Mouse (Mus musculus): ENCODE data around the gene Cmss1. TPM values are rescaled to one million over a fixed set of nuclear protein-coding genes. Genes with fewer than 3 reads are reported as not detected.

Cmss1 gene
- polyA plus RNA-seq, 1 experiment from 2014 or later: 50.4 TPM

- Histone ChIP-seq H3K4me3 (ENCODE audit: low read depth, low read length) (no peak overlapping the region), H3K4me1 (ENCODE audit: control insufficient read depth, insufficient read depth, low read length) (peaks cover 29% of the 10 kb centered on the region), H3K9ac (replicated peaks; ENCODE audit: low read depth, low read length) (no peak overlapping the region), H3K36me3 (ENCODE audit: control insufficient read depth, insufficient read depth, low read length) (no peaks in the 10 kb centered on the region), H3K9me3 (ENCODE audit: control insufficient read depth, low read depth, low read length) (no peaks in the 10 kb centered on the region), H3K27ac (ENCODE audit: low read length) (peak overlapping the region; percentile 17; the same call in 1 of the 2 replicates), H3K4me2 (replicated peaks; ENCODE audit: low read depth, low read length) (no peak overlapping the region), H3K27me3 (ENCODE audit: control insufficient read depth, insufficient read depth, low read length) (no peaks in the 10 kb centered on the region)
- WGBS: 54% methylated on average over 7 of the region's 7 CpGs
- ATAC-seq (ENCODE audit: insufficient number of reproducible peaks, insufficient read depth, low FRiP score, low read depth): no peak
These were observed 184.8 kb downstream of the Cmss1 start for GRCm38 (mm10) chr16:57421680-57422417.

GRCm38 (mm10) chr16:57420773-57421556 lies 185.7 kb downstream of the Cmss1 start:
- H3K27ac ChIP-seq (ENCODE audit: low read length): peak overlapping the region; percentile 64; the same call in 1 of the 2 replicates
- no peak for ATAC-seq (ENCODE audit: insufficient number of reproducible peaks, insufficient read depth, low FRiP score, low read depth)
- H3K4me1 ChIP-seq (ENCODE audit: control insufficient read depth, insufficient read depth, low read length): peaks cover 25% of the 10 kb centered on the region
- H3K4me3 ChIP-seq (ENCODE audit: low read depth, low read length): no peak overlapping the region
- no peak overlapping the region for H3K4me2 ChIP-seq (replicated peaks; ENCODE audit: low read depth, low read length)
- no peaks in the 10 kb centered on the region for H3K27me3 ChIP-seq (ENCODE audit: control insufficient read depth, insufficient read depth, low read length)
- H3K36me3 ChIP-seq (ENCODE audit: control insufficient read depth, insufficient read depth, low read length): no peaks in the 10 kb centered on the region
- H3K9ac ChIP-seq (replicated peaks; ENCODE audit: low read depth, low read length): no peak overlapping the region
- H3K9me3 ChIP-seq (ENCODE audit: control insufficient read depth, low read depth, low read length): no peaks in the 10 kb centered on the region
- 11% methylated on average over 8 of the region's 8 CpGs for WGBS

GRCm38 (mm10) chr16:57419881-57420280 lies 186.8 kb downstream of the Cmss1 start:
- H3K4me2 ChIP-seq (replicated peaks; ENCODE audit: low read depth, low read length): no peak overlapping the region
- 81% methylated on average over 5 of the region's 5 CpGs for WGBS
- H3K4me3 ChIP-seq (ENCODE audit: low read depth, low read length): no peak overlapping the region
- no peak overlapping the region for H3K9ac ChIP-seq (replicated peaks; ENCODE audit: low read depth, low read length)
- H3K27me3 ChIP-seq (ENCODE audit: control insufficient read depth, insufficient read depth, low read length): no peaks in the 10 kb centered on the region
- ATAC-seq (ENCODE audit: insufficient number of reproducible peaks, insufficient read depth, low FRiP score, low read depth): no peak
- H3K27ac ChIP-seq (ENCODE audit: low read length): no peak overlapping the region
- peaks cover 21% of the 10 kb centered on the region for H3K4me1 ChIP-seq (ENCODE audit: control insufficient read depth, insufficient read depth, low read length)
- H3K36me3 ChIP-seq (ENCODE audit: control insufficient read depth, insufficient read depth, low read length): no peaks in the 10 kb centered on the region
- H3K9me3 ChIP-seq (ENCODE audit: control insufficient read depth, low read depth, low read length): no peaks in the 10 kb centered on the region

- H3K36me3 ChIP-seq (ENCODE audit: control insufficient read depth, insufficient read depth, low read length): no peaks in the 10 kb centered on the region
- H3K27me3 ChIP-seq (ENCODE audit: control insufficient read depth, insufficient read depth, low read length): no peaks in the 10 kb centered on the region
- ATAC-seq (ENCODE audit: insufficient number of reproducible peaks, insufficient read depth, low FRiP score, low read depth): no peak
- H3K4me2 ChIP-seq (replicated peaks; ENCODE audit: low read depth, low read length): no peak overlapping the region
- H3K27ac ChIP-seq (ENCODE audit: low read length): no peak overlapping the region
- 60% methylated on average over 5 of the region's 5 CpGs for WGBS
- H3K4me1 ChIP-seq (ENCODE audit: control insufficient read depth, insufficient read depth, low read length): peaks cover 21% of the 10 kb centered on the region
- H3K4me3 ChIP-seq (ENCODE audit: low read depth, low read length): no peak overlapping the region
- H3K9ac ChIP-seq (replicated peaks; ENCODE audit: low read depth, low read length): no peak overlapping the region
- H3K9me3 ChIP-seq (ENCODE audit: control insufficient read depth, low read depth, low read length): no peaks in the 10 kb centered on the region
These were observed 187.3 kb downstream of the Cmss1 start for GRCm38 (mm10) chr16:57419332-57419731.

GRCm38 (mm10) chr16:57417955-57418354 lies 188.7 kb downstream of the Cmss1 start:
- H3K27ac ChIP-seq (ENCODE audit: low read length): no peak overlapping the region
- H3K27me3 ChIP-seq (ENCODE audit: control insufficient read depth, insufficient read depth, low read length): no peaks in the 10 kb centered on the region
- ATAC-seq (ENCODE audit: insufficient number of reproducible peaks, insufficient read depth, low FRiP score, low read depth): no peak
- H3K4me1 ChIP-seq (ENCODE audit: control insufficient read depth, insufficient read depth, low read length): peaks cover 17% of the 10 kb centered on the region
- H3K9me3 ChIP-seq (ENCODE audit: control insufficient read depth, low read depth, low read length): no peaks in the 10 kb centered on the region
- H3K36me3 ChIP-seq (ENCODE audit: control insufficient read depth, insufficient read depth, low read length): no peaks in the 10 kb centered on the region
- WGBS: 52% methylated on average over 1 of the region's 1 CpGs
- no peak overlapping the region for H3K4me3 ChIP-seq (ENCODE audit: low read depth, low read length)
- no peak overlapping the region for H3K4me2 ChIP-seq (replicated peaks; ENCODE audit: low read depth, low read length)
- H3K9ac ChIP-seq (replicated peaks; ENCODE audit: low read depth, low read length): no peak overlapping the region

DNA sequence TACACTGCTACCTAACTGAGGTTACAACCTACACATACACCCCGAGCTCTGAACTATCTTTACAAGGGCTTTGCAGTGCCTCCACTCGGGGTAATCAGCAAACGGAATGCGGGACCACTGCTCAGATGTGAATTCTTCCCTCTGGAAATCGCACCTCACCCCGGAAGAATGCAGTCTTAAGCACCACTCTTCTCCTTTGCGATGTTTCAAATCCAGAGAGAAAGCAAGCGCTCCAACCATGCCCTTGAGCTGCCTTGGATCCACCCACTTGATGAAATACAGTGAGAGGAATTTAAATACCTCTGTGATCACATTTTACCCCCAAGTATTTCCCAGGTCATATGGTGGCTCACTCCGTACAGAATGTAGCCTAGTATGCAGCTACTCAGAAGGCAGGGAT lies 189.6 kb downstream of the Cmss1 start:
- WGBS: 70% methylated on average over 9 of the region's 9 CpGs
- ATAC-seq (ENCODE audit: insufficient number of reproducible peaks, insufficient read depth, low FRiP score, low read depth): no peak

DNA sequence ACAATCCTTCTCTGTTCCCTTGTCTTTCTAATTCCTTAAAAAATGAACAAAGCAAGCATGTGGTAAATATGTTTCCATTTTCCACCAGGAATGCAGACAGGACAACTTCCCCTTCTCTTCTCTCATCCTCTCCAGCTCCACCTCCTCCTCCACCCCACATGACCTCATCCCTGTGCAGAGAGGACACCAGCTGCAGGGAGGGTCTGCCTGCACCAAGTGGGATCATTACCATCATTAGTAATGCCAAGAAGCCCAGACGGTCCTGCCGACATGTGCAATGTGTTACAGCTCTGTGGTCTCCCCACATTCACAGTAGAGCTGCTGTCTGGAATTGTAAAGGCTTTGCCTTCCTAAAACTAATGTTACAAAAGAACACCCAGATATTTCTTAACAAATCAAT lies 190.6 kb downstream of the Cmss1 start:
- no peak overlapping the region for H3K4me2 ChIP-seq (replicated peaks; ENCODE audit: low read depth, low read length)
- no peaks in the 10 kb centered on the region for H3K27me3 ChIP-seq (ENCODE audit: control insufficient read depth, insufficient read depth, low read length)
- WGBS: 39% methylated on average over 2 of the region's 2 CpGs
- no peak overlapping the region for H3K9ac ChIP-seq (replicated peaks; ENCODE audit: low read depth, low read length)
- peak; percentile 56; the same call in 1 of the 2 replicates for ATAC-seq (ENCODE audit: insufficient number of reproducible peaks, insufficient read depth, low FRiP score, low read depth)
- no peaks in the 10 kb centered on the region for H3K36me3 ChIP-seq (ENCODE audit: control insufficient read depth, insufficient read depth, low read length)
- no peak overlapping the region for H3K27ac ChIP-seq (ENCODE audit: low read length)
- no peaks in the 10 kb centered on the region for H3K9me3 ChIP-seq (ENCODE audit: control insufficient read depth, low read depth, low read length)
- H3K4me3 ChIP-seq (ENCODE audit: low read depth, low read length): no peak overlapping the region
- H3K4me1 ChIP-seq (ENCODE audit: control insufficient read depth, insufficient read depth, low read length): peaks cover 4% of the 10 kb centered on the region; the same call in 1 of the 2 replicates

More for the DNA sequence above, 189.6 kb downstream of the Cmss1 start:
- Histone ChIP-seq H3K27me3 (ENCODE audit: control insufficient read depth, insufficient read depth, low read length) (no peaks in the 10 kb centered on the region), H3K4me2 (replicated peaks; ENCODE audit: low read depth, low read length) (no peak overlapping the region), H3K36me3 (ENCODE audit: control insufficient read depth, insufficient read depth, low read length) (no peaks in the 10 kb centered on the region), H3K9me3 (ENCODE audit: control insufficient read depth, low read depth, low read length) (no peaks in the 10 kb centered on the region), H3K4me1 (ENCODE audit: control insufficient read depth, insufficient read depth, low read length) (peaks cover 14% of the 10 kb centered on the region), H3K4me3 (ENCODE audit: low read depth, low read length) (no peak overlapping the region), H3K9ac (replicated peaks; ENCODE audit: low read depth, low read length) (no peak overlapping the region), H3K27ac (ENCODE audit: low read length) (no peak overlapping the region)

DNA sequence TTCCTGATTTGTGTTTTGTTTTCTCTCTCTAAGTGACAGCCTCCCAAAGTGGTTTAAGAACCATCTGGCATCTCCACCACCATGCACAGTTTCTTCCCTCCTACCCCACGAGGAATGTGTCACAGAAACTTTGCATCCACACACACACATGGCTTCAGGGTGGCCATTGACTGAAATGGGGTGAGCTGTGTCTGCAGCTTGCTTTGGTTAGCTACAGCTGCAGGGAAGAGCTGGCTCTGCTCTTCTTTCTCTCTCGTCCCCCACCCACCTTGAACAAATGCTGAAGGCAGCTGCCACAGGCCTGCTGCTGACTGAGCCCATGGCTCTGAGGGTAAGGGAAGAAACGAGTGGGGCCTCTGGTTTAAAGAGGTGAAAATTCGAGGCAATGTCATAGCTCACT lies 193.9 kb downstream of the Cmss1 start:
- no peak overlapping the region for H3K4me3 ChIP-seq (ENCODE audit: low read depth, low read length)
- no peak overlapping the region for H3K4me2 ChIP-seq (replicated peaks; ENCODE audit: low read depth, low read length)
- 39% methylated on average over 4 of the region's 4 CpGs for WGBS
- H3K4me1 ChIP-seq (ENCODE audit: control insufficient read depth, insufficient read depth, low read length): no peaks in the 10 kb centered on the region
- no peaks in the 10 kb centered on the region for H3K9me3 ChIP-seq (ENCODE audit: control insufficient read depth, low read depth, low read length)
- H3K27ac ChIP-seq (ENCODE audit: low read length): no peak overlapping the region
- no peak overlapping the region for H3K9ac ChIP-seq (replicated peaks; ENCODE audit: low read depth, low read length)
- no peak for ATAC-seq (ENCODE audit: insufficient number of reproducible peaks, insufficient read depth, low FRiP score, low read depth)
- H3K27me3 ChIP-seq (ENCODE audit: control insufficient read depth, insufficient read depth, low read length): no peaks in the 10 kb centered on the region
- no peaks in the 10 kb centered on the region for H3K36me3 ChIP-seq (ENCODE audit: control insufficient read depth, insufficient read depth, low read length)
